Mouse (Mus musculus) layer of hippocampus, adult 11-12 months (tissue): Measurements from ENCODE around the gene Ctla4.
A peak's percentile ranks its signal among the peaks of the same experiment; 100 is the strongest.

Experiments
- DNase-seq: peaks from one replicate; pipeline ENCODE4 v3.0.0; 2022; ENCODE audit warnings: low spot score

The Ctla4 gene

DNA sequence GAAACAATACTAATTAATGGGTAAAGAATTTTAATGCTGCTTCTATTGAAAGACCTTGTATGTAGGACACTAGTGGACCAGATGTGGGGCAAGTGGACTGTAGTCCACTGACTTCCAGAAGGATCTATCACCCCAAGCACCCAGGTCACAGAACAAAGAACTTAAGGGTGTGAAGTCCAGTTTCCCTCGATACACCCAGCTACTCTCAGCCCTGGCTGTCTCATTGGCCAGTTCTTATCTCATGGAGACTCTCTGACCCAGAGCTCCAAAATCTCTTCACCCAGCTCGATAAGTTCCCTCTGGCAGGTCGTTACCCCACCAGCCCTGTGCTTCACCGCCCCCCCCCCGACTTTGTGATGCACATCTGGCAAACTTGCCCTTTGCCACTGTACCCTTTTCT is 20.8 kb upstream of the Ctla4 start:
- no peak for DNase-seq

DNA sequence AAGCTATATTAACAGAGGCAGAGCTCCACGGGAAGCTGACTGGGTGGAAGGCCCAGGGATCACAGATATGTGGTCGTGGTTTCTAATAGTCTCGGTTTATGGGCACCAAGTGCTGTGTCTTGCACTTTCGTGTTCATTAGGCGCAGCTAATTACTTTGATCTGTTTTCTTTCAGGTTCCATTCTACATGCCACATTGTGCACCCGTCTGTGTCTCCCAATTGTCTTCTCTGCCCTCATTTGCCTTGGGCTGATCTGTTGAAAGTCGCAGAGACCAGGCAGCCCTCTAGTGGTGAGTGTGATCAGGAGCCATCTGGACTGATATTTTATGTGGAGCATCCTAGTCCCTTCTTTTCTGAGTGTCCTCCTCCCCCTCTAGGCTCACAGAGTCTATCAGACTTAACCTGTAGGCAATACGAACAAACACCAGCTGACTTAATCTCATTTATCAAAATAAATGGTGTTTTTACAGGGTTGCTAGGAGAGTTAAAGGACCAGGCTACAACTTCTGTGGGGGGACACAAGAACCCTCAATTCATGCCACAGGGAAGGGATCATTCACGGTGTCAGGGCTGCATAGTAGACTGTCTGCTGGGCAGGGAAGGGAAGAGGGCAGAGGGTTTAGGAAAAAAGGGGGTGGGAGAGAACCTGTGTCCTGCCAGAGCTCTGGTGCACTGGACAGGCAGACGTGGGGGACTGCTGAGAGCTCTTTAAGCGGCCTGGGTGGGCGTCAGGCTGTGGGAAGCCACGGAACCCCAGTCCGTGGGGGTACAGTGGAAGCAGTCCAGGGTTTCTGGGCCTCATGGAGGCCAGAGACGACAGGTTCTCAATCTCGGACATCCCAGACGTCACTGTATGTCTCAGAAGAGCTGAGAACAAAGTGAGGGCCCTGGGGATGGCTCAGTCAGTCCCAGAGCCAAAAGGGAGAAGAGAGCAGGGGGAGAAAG is 18.2 kb upstream of the Ctla4 start:
- peak; percentile 72 for DNase-seq

DNA sequence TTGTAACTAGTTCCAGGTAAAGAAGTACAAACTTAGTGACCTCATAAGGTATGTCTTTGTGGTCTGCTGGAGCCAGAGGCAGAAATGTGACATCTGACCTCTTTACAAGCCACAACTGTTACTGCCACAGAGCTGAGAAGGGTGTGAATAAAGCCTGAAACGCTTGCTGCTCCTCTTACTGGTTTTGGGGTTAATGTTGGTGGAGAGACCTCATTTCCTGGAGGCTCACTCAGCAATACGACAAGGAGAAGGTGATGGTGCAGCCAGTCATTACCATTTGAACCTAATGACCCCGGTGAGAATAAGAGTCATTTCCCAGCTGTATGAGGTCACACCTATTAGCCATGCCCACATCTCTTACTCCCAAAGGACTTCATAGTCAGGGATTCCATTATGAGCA is 11.5 kb upstream of the Ctla4 start:
- no peak for DNase-seq

DNA sequence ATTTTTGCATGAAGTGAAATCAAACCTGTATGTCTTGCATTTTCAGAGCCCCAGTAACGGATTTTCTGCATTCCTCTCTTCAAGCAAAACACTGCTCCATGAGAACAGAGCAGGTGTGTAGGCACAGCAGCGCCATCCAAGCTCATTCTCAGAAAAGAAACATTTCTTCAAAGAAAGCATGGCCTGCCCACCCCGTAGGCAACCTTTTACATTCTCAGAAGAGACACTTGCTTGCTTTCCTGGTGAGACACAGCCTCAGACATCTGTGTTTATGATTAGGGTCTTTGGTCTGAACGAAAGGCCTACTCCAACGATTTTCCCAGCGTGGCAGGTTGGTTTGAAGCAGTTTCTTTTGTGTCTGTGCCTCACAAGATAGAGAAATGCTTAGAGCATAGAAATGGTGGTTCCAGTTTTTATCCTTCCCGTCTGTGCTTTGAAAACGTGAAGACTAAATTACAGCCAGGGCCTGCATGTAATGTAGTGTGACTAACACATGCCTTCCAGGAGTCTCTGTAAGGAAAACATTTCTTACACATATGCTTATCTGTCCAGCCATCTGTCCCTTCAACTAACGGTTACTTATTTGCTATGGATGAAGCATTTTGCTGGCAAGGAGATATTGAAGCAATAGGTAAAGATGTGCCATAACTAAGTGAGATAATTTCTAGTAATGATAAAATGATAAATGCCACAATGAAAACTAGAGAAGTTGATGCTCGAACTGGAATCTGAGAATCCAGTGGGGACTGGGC is 6.5 kb upstream of the Ctla4 start:
- no peak for DNase-seq

DNA sequence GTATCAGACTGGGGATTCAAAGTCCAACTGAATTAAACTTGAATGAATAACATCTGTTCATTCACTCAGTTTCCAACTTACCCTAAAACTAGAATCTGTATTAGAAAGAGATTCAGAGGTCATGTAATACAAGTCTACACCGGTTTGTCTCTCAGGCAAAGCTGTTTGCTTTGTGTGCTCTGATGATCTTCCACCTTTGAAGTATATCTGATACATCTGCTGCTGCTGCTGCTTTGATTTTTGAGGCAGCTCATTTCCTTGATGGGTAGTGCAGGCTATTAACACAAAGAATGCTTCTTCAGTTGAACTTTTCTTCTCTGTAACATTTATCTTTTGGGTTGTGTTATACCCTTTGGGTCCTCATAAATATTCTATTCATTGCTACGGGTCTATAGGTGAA is 4.0 kb upstream of the Ctla4 start:
- DNase-seq = no peak

DNA sequence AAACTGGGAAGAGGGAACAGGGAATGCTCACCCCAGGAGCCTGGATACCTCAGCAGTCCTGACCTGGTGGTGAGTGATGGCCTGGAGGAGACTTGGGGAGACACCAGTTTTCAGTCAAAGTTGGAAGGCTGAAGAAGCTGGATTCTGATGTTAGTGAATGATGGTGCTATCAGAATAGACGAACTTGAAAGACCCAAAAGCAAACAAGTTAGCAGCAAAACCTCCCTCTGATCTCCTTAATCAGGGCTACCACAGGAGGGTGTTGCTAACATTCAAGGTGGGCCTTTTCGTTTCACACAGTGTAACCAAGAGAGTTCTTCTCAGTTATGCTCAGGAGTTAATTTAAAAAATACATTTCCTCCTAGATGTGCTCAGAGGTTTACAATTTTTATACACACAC is 3.5 kb upstream of the Ctla4 start:
- DNase-seq = no peak

DNA sequence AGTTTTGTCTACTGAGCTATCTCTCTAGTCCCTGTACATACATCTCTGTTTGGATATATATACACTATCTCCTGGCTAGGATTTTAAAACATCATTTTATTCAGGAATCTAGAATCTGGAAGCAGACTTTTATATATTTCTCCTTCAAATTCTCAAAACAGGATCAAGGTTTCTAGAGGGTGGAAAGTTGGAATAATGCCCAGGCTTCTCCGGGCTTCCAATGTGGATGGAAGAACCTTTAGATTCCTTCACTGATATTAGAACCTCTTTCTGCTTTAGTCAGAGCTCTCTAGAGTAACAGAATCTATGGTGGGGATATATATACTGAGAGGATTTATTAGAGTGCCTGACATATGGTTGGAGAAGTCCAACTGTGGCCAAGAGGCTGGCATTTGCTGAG is 2.2 kb upstream of the Ctla4 start:
- DNase-seq = no peak

DNA sequence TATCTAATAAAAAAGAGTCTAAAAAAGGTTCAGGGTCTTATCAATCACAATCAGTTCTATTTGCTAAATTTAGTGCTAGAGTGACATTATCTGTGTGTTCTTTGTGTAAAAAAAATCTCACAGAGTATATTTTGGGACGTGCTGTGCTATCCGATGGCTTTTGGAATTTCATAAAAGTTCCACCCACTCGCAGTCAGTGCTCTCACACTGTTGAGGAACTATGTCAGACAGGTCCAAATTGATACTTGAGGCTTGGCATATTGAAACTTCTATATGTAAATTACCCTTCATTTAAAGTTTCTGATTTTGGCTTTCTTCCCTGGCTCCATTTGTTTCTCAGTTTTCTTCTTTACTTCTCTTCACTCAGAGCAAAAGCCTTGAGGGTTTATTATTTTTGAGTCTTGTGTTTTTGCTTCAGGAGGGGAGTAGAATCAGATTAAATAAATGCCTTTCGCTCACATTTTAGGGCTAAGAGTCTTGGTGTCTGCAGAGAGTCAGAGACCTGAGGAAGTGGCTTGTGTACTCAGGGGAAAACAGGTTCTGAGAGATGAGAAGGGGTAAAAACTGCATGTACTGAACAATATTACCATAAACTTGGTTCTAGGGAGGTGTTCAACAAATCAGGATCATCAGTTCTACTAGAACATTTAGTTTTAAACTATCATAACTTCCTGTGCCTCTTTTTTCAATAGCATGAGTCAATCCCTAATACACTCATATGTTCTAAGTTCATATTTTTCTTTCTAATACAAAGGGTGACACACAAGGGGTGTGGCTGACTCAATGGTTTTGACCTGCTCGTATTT is 11.5 kb downstream of the Ctla4 start:
- DNase-seq = peak; percentile 32

DNA sequence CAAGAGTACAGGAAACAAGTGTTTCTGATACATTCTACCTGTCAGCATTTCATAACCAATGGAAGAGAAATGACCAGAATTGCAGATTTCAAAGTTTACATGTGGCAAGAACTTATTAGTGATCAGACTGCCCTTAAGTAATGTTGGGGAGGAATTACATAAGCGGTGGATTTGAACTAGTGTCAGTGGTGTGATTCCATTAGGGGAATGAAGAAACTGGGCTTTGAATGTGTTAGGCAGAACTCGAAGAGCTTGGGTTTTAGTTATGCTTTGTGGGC is 12.1 kb downstream of the Ctla4 start:
- no peak for DNase-seq

DNA sequence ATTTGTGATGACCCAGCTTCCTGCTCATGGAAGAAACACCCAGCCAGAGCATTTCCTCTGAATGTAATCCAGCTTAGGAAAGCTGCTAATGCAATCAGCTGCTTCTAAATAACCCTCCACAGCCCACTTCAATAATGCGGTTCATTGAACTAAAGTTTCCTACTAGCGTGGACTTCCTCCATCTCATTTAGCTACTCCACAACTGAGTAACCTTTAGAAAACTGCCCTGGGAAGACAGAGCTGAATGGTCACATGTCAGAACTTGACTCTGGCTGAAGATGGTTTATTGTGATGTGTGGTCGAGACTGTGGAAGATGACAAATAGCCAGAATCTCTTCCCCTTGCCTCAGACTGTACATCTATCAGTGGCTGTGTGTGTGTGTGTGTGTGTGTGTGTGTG is 12.4 kb downstream of the Ctla4 start:
- DNase-seq = no peak

DNA sequence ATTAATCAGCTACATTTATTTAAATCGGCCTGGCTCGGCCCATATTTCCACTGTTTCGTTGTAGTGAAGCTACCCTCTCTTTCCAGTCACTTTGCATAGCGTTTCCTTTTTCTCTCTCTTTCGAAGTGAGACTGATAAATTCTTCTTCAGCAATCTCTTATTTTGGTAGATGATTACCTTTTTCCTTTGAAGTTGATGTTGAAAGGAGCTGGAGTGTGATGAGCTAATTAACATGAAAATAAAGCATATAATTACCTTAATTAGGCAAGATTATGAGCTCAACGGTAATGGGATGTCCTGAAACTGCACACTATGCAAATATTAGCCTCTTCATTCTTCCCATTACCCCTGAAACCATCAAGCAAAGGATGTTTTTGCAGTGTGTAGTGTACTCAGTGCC is 15.7 kb downstream of the Ctla4 start:
- no peak for DNase-seq

DNA sequence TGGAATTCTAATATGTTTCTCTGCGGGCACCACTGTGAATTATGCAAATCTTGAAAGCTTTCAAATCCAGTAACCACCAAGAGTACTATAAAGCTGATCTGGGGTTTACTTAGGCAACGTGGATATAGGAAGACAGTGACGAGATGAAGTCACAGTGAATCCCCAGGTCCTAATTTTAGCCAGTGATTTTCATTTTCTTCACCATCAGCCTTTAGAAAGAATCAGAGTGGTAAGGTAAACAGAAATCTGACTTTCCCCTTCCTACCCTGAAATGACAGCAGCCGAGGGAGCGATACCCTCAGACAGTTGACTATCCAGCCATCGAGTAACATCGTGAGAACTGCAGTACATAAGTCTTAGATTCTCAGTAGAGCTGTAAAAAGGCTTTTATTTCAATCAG is 16.3 kb downstream of the Ctla4 start:
- DNase-seq = no peak

DNA sequence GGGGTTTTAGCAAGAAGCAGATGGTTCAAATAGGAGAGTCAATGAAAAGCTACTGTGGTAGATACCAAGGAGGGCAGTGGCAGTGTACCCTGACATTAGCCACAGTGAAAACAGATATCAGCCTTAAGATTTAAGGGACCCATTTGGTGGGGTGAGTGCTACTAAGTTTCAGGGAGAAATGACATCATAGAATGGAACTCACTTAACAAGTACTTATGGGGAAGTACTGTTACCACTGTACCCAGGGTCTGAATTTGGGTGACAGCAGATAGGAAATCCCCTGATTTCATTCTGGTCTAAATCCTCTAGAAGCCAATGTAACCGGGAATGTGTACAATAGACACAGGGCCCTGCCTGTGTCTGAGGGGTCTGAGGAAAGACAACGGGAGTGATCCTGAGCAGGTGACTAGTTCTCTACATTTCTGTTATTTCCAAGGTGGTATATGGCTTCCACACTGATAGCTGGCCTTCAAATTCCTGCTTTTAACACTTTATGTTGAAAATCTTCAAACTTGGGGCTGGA is 17.7 kb downstream of the Ctla4 start:
- no peak for DNase-seq

DNA sequence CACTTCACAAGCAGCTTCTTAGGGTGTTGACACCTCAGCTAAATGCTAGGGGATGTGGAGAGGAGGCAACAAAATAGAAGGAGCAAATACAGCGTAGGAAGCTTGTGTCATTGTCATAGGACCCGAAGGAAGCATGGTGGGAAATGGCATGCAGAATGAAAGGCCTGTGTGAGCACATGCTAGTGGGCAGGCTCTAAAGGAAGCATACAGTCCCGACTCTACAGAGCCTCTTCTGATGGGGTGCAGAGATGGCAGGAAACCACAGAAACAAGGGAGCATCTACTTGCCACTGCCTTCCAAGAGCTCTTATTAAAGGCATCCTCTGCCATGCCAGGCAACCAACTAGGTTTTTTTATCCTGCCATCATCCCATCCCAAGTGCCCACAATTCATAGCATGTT is 20.7 kb downstream of the Ctla4 start:
- no peak for DNase-seq

DNA sequence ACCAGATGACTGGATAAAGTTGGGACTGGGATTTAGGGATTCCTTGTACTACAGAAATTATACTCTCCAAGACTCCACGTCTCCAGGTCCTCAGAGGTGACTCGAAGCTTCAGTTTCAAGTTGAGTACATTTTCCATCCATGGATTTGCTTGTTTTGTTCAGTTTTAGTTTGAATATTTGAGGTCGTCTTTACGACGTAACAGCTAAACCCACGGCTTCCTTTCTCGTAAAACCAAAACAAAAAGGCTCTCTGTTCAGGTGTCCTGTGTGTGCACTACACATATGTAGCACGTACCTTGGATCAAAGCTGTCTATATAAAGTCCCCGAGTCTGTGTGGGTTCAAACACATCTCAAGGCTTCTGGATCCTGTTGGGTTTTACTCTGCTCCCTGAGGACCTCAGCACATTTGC is 22.0 kb downstream of the Ctla4 start:
- no peak for DNase-seq

DNA sequence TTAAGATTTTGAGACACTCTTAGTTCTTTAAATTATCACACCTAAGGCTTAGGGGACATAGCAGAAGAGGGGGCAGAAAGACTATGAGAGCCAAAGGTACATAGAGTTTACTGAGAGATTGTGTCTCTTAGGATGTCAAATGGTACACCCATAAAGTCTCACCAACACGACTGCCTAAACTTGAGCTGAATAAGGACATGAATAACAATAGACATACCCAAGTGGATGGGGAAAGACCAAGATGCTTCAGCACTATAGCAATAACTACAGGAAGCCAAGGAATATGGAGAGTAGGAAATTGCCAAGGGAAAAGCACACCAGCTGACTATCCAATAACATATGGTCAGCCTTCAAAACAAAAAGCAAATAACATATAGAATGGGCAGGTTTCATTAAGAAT is 22.9 kb downstream of the Ctla4 start:
- no peak for DNase-seq

DNA sequence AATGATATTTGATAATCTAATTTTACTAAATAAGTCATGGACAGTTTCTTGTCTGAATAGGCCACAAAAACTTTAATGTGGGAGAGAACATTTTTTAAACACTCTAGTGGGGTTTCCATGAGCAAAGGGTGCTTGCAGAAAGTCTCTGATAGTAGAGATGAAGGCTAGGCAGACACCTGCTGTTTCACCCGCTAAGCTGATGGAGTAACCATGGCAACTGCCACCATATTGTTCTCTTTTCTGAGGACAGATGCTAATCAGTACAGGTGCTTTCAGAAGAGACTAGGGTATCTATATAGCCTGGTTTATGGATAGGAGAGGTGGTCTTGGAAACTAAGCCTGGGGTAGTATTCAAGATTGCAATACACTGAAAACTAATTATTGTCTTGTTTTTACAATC is 24.0 kb downstream of the Ctla4 start:
- no peak for DNase-seq

DNA sequence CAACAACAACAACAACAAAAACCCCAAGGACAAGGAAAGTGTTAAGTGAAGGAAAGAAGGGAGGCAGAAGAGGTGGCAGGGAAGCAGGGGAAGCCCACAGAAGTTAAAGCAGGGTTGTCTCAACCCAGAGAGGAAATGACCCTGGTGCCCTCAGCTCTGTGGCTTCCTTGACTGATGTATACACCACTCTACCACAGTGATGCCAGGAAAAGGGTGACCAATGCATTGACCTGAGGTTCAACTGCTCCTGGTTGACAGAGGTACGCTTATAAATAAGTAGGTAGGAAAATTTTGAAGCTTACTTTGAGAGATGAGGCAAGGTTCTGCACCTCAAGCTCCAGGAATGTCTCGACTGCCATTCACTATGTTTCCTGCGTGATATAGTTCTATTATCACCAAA is 24.8 kb downstream of the Ctla4 start:
- no peak for DNase-seq

DNA sequence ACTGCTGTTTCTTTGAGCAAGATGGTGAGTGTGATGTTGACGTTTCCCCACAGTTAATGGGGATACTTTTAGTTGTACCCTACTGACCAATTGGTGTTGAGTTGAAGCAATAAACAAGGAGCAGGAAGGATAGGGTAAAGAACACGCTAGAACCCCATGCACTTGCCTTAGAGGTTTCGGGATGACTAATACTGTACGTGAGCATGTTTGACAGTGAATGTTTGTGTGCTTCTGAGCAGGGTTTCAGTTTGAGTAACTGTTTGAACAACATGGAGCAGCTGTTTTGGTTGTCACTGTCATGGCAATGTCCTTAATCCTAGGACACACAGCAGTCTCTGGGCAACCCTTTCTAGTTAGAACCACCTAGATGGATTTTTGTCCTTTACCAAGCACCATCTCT is 26.5 kb downstream of the Ctla4 start:
- DNase-seq = no peak

DNA sequence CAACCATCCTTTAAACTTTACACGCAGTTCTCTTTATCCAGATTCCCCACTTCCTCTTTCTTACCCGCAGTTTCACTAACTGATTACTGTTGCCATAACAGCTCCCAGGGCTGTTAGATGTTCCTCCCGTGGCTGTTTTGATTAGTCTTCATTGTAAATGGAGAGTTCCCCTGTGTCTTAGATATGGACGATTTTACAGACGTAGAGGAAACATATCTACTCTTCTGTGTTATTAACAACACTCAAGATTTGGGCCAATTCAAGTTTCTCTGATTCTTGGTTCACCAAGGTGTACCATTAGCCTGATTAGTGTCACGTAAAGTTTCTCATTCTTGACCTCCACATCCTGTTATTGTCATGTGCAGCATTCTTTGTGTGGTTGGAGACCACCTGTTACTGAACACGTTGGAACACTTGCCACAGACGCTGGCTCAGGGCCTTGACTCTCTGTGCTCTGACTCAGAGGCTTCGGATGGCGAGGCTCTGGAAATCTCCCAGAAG is 29.5 kb downstream of the Ctla4 start:
- DNase-seq = no peak

DNA sequence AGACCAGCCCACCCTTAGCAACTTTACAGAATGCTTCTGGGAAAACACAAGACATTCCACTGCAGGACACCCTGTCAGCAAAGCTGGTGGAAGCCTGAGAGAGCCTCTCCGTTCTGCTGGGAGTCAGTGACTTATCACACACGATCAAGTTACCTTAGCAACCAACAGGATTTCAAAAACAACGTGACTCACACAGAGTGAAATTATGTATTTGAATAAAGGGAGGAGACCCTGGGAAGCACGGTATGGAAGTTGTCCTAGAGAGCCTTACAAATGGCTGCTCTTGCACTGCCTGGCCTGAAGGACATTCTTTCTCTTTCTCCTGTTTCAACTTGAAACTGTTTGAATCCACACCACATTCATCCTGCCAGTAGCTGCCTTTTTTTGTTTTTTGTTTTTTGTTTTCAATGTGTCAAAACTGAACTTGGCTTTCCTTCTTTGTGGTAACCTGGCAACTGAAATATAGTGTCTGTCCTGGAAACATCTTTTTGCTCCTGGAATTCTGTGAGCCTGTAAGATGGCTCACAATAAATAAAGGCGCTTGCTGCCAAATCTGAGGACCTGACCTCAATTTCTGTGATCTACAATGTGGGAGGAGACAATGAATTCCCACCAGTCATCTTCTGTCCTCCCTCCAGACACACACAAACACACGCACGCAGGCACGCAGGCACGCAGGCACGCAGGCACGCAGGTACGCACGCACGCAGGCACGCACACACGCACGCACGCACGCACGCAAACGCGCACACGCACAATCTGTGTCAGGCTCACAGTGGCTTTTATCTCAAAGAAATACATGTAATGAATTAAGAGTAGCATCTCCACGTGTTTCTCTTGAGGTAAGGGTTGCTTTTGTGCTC is 33.9 kb downstream of the Ctla4 start:
- no peak for DNase-seq
